Mouse (Mus musculus): ENCODE measurements around the gene Rnase2a. TPM values are rescaled to one million over a fixed set of nuclear protein-coding genes. Genes with fewer than 3 reads are reported as not detected.
"Not testable (repeated sequence)": the region's sequence is repeated elsewhere in the genome, so short reads cannot be mapped to it uniquely, and the experiment has no call there.

The Rnase2a gene
- polyA plus RNA-seq, 1 experiment from 2014 or later = not detected

DNA sequence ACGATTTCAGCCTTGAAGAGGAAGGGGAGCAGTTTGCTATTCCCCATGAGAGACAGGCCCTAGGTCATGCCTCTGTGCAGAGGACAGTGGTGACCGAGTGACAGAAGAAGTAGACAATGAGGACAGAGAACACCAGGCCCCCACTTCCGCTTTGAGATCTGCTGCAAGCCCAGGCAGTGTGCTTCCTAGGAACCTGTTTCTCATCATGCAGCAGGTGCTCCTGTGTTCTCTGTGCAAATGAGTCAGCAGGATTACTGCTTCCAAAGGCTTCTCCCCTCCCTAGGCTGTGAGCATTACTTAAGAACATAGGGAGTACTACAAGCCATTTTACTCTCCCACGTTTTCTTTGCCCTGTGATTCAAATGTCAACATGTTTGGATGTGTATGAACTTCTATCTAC is 26.3 kb downstream of the Rnase2a start:
- not testable (repeated sequence) for H3K36me3 ChIP-seq; H3K4me1 ChIP-seq (replicated peaks); H3K27me3 ChIP-seq (replicated peaks); H3K27ac ChIP-seq; H3K9me3 ChIP-seq; ATAC-seq; H3K9ac ChIP-seq; H3K4me3 ChIP-seq (replicated peaks); H3K4me2 ChIP-seq (replicated peaks)
- WGBS = 58% methylated on average over 4 of the region's 4 CpGs

DNA sequence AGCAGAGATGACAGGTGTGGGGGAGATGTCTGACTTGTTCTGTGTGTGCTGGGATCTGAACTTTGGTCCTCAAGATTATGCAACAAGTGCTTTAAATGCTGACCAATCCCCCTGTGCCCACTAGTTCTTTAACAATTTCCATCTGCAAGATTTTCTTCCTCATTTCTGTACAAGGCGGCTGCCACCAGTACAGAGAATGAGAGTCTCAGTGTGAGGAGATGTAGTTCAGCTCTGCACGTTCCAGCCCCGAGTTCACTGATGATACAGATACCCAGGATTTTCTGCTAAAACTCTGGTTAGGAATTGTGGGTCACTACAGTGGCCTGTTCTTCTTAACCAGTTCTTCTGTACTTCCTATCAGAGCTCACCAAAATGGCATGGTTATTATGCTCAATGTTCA is 35.8 kb downstream of the Rnase2a start:
- H3K9ac ChIP-seq, H3K36me3 ChIP-seq: not testable (repeated sequence)
- 89% methylated on average over 3 of the region's 3 CpGs for whole genome bisulfite sequencing

More for the DNA sequence above, 35.8 kb downstream of the Rnase2a start:
- H3K27me3 ChIP-seq (replicated peaks); H3K4me2 ChIP-seq (replicated peaks); H3K4me3 ChIP-seq (replicated peaks); ATAC-seq; H3K4me1 ChIP-seq (replicated peaks); H3K9me3 ChIP-seq; H3K27ac ChIP-seq: not testable (repeated sequence)

Other genes starting within 250 kb of the Rnase2a start
- 0.33 and 0.43 TPM in 2 replicates for gene Rnase10, start 248.4 kb downstream of the Rnase2a start, polyA plus RNA-seq (2015; fragmentation: Nextera tagmentation; extraction: Ambion mirVana)
- gene Rnase9, start 214.2 kb downstream of the Rnase2a start, polyA plus RNA-seq (2015; fragmentation: Nextera tagmentation; extraction: Ambion mirVana) = not detected in 2 replicates
- gene Rnase11, start 205.9 kb downstream of the Rnase2a start, polyA plus RNA-seq (2015; fragmentation: Nextera tagmentation; extraction: Ambion mirVana) = not detected in 2 replicates
- gene Rnase12, start 198.5 kb downstream of the Rnase2a start, polyA plus RNA-seq (2015; fragmentation: Nextera tagmentation; extraction: Ambion mirVana) = 0.48 and 0.68 TPM in 2 replicates
- gene Olfr750, start 181.7 kb downstream of the Rnase2a start, polyA plus RNA-seq (2015; fragmentation: Nextera tagmentation; extraction: Ambion mirVana) = not detected in 2 replicates
- 209 and 240 TPM in 2 replicates for gene Rnase4, start 165.0 kb downstream of the Rnase2a start, polyA plus RNA-seq (2015; fragmentation: Nextera tagmentation; extraction: Ambion mirVana)
- gene Ang, start 165.0 kb downstream of the Rnase2a start, polyA plus RNA-seq (2015; fragmentation: Nextera tagmentation; extraction: Ambion mirVana) = 51.6 and 73.0 TPM in 2 replicates
- gene Eddm3b, start 141.7 kb downstream of the Rnase2a start, polyA plus RNA-seq (2015; fragmentation: Nextera tagmentation; extraction: Ambion mirVana) = not detected in 2 replicates
- gene Rnase6, start 132.2 kb downstream of the Rnase2a start, polyA plus RNA-seq (2015; fragmentation: Nextera tagmentation; extraction: Ambion mirVana) = 1.3 and 2.0 TPM in 2 replicates
- gene Rnase1, start 109.3 kb downstream of the Rnase2a start, polyA plus RNA-seq (2015; fragmentation: Nextera tagmentation; extraction: Ambion mirVana) = 27.9 and 88.1 TPM in 2 replicates
- not detected in 2 replicates for gene Rnase2b, start 93.9 kb downstream of the Rnase2a start, polyA plus RNA-seq (2015; fragmentation: Nextera tagmentation; extraction: Ambion mirVana)
- not detected in 2 replicates for gene Ang2, start 57.0 kb downstream of the Rnase2a start, polyA plus RNA-seq (2015; fragmentation: Nextera tagmentation; extraction: Ambion mirVana)
- gene Ear14, start 52.7 kb downstream of the Rnase2a start, polyA plus RNA-seq (2015; fragmentation: Nextera tagmentation; extraction: Ambion mirVana) = not detected in 2 replicates
- gene Gm7247, start 105.6 kb upstream of the Rnase2a start, polyA plus RNA-seq (2015; fragmentation: Nextera tagmentation; extraction: Ambion mirVana) = not detected in 2 replicates
- not detected in 2 replicates for gene Vmn2r88, start 154.7 kb upstream of the Rnase2a start, polyA plus RNA-seq (2015; fragmentation: Nextera tagmentation; extraction: Ambion mirVana)
- gene Vmn2r89, start 195.7 kb upstream of the Rnase2a start, polyA plus RNA-seq (2015; fragmentation: Nextera tagmentation; extraction: Ambion mirVana) = not detected in 2 replicates